Mouse (Mus musculus) monocyte, adult 2 months (primary cell): Measurements from ENCODE around the gene Chit1.

Source experiments
- DNase-seq, 2 experiments: peaks; one replicate each; pipeline ENCODE4 v3.0.0; 2022; ENCODE audit warnings: low spot score in 2 of 2, low read depth in 1 of 2

Chit1 gene

DNA sequence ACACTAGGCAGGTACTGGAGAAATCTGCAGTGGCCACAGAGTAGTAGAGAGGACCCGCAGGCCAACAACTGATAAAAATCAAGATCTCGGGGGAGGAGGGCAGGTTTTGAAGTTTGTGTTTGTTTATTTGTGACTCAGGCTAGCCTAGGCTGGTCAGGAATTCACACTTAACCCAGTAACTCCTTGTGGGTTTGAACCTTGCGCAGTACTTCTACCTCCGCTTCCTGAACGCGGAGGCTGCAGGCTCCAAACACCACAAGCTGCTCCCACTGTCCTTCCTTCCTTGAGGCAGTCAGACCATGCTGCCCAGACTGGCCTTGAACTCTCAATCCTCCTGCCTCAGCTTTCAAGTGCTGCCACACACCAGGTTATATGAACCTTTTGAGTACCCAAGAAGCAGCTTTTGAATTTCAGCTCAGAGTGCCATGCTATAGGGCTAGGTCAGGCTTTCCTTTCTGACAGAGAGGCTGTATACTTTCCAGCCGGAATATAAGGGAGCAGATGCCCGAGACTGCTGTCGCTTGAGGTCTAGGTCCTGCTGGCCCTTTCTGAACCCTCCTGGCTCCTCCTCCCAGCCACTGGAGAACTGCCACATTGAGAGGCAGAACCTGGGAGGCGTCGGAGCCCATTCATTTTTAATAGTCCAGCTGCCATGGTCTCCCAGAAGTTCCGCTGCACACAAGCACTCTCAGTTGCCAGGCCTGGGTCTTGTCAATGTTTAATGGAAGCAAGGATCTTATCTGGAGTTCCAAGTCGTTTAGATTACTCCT lies 12.9 kb upstream of the Chit1 start:
- no peak for DNase-seq

DNA sequence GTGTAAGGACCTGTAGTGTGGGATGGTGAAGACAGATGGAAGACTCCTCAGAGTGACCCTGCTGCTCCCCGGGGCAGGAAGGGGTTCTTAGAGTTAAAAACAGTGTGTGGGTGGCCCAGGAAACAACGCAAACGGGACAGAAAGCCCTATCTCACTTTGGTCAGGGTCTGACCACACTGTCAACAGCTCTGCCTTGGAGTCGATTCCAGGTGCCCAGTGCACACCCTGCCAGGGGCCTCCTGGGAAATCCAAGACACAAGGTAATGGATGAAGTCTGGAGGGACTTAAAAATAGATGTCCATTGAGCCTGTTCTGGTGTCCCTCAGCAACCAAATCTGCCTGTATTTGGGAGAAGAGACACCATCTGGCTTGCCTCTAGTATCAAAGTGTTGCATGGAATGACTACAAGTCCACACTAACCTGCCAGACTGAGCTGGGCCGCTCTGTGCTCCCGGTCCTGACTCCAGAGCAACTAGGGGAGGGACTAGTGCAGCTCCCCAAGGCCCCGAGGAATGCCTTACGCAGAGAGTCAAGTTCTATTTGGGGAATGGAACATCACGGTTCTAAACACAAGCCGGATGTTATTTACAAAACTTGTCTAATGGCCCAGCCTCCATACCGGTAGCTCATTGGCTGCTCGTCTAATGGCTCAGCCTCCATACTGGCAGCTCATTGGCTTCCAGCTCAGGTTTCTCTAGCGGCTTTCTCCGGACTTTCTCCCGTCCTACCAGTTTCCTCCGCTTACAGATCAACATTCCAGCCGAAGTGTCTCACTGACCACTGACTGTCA lies 12.1 kb upstream of the Chit1 start:
- no peak for DNase-seq

DNA sequence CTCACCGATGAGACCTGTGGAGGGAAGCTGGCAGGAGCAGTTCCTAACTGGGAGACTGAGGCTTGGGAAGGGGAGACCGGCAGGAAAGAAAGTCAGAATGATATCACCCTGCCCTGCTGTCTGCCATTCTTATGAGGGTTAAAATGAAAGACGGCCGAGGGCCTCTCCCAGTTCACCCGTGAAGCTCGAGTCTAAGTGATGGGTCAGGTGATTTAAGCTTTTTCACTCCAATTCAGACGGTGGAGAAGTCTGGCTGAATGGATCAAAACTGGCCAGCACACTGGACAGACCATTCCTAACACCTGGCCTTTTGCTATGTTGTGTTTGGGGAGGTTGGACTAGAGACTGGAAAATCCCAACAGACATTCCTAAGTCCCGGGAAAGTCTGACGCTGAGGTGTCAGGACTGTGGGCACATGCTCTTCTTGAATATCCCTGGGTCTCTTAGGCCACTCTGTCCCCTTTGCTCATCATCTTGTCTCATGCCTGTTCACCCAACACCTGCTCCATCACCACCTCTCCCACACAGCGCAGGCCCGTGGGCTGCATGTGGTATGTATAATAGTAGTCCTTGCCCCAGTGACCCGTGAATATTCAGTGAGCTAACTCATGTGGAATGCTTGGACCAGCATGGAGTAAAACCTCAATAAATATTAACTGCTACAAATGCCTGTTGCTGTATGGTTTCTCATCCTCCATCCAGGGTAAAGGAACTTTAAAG lies 11.4 kb upstream of the Chit1 start:
- DNase-seq: no peak

DNA sequence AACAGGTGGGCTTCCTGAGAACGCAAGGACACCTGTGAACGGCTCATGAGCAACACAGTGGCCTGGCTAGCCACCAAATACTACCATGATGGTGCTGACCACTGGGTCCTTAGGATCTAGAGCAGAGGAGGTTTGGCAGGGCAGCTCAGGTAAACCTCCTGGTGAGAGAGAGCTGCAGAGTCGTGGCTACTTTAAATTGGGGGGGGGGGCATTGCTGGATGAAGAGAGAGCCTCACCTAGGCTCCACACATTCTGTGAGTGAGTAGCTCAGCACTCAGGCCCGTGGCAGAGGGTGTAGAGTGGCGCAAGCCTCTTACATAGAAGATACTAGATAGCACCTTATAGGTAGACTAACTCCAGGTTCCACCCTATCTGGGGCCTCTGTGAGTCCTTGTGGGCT lies 10.6 kb upstream of the Chit1 start:
- DNase-seq: no peak

DNA sequence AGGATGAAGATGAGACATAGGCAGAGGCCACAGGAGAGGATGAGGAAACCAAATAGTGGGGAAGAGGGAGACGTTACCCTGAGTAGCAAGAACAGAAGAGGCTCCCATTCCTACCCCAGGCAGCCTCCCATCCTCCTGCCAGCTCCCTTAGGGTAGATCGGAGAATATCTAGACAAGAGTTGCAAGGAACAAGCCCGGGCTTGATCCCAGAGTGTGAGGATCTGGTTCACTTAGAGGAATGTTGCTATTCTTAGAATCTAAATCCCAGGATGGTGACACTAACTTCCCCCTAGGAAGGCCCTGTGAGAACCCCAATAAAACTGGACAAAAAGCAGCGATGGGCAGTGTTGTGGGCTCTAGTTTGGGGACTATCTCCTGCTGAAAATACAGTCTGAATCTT lies 10.1 kb upstream of the Chit1 start:
- no peak for DNase-seq

DNA sequence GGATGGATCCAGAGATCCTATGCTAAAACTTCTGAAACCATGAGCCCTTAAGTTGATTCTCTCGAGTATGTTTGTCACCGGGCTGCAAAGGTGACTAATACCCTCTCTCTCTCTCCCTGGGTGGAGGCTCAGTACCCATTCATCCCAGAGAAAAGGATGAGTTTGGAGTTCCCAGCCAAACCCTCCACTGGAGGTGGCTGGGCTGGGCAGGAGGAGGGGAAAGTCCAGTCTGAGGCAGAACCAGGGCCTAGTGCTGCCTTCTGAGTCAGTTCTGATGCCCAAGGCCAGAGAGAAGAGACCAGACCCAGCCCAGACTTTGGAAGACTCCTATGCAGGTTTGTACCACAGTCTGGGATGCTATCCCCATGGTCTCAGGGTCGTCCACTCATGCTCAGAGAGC lies 9.4 kb upstream of the Chit1 start:
- no peak for DNase-seq

DNA sequence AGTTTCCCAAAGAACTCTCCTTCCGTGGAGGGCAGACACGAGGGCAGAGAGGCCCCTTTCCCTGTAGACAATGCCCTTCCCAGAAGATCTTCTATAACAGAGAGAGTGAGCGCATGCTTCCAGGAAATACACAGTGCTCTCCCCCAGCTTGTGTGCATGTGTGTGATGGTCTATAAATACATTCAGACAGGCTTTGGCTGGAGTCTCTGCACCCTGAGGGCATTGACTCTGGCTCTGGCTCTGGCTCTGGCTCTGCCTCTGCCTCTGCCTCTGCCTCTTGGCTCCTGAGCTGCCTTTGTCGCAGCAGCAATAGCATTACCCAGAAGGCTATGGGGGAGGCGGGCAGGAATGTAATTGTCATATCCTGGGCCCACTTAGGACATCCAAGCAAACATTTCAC lies 7.2 kb upstream of the Chit1 start:
- no peak for DNase-seq

DNA sequence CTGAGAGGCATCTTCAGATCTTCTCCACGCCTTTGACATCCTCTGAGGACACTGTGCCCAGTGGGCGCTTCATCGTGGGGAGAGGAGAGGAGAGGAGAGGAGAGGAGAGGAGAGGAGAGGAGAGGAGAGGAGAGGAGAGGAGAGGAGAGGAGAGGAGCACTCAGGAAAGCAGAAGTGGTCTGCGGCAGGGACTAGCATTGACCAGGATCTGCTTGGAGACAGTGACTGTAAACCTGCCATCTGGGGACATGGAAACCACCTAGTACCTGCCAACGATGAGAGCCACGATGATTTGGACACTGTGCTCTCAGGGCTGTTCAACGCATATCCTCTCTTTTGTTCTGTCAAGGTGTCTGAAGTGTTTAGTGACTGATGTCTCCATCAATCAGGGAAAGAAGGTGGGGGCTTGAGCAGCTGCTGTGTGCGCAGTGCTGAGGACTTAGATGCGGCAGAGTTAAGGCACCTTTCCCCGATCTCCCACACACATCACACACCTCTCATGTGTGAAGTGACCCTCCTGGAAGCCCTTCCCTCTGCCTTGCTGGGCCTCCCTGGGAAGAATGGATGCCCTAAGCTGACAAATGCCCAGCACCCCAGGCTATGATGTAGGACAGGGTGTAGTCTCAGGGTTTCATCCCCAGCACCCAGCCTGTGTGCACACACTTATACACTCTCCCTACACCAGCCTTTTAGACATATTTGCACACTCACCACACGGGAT lies 5.8 kb upstream of the Chit1 start:
- no peak for DNase-seq

DNA sequence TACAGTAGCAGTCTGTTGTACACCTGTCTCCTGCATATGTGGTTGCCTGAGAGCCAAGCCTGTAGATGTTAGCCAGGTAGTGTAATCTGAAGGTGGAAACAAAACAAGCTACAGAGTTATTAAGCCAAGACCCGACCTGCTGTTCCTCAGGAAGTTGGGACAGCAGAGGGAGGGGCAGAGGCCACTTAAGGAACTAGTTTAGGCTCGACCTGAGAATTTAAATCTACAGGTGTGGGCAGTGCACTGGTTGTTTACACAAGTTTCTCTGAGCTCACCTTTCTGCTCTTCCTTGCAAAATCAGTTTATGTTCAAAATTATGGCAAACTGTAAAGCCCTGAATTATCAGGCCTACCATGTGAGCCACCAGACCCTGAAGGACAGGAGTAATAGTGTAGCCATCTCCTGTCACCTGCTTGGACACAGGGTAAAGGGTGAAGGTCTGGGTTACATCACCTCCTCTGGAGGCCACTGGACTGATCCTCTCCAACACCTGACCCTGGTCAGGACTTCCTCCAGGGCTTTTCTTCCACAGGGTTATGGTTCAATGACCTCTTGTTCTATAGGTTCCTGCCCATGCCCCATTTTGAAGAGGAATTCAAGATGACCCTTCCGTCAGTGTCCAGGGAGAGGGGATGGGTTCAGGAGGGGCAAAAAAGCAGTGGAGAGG lies 5.1 kb upstream of the Chit1 start:
- DNase-seq: no peak

DNA sequence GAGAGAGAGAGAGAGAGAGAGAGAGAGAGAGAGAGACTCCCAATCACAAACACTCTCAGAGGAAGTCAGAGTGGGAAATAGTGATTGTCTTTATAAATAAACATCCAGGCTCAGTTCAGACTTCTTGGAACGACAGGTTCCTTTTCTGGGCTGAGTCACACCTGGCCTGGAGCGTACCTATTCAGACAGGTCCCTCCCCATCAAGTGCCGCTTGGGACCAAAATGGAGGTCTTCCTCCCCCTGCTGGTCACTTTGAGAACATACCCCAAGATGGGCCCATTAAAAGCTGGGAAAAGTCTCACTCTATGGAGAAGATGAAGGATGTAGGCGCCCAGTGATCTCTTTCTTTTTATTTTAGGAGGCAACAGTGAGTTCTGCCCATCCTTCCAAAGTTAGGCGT lies 4.3 kb upstream of the Chit1 start:
- DNase-seq: no peak

DNA sequence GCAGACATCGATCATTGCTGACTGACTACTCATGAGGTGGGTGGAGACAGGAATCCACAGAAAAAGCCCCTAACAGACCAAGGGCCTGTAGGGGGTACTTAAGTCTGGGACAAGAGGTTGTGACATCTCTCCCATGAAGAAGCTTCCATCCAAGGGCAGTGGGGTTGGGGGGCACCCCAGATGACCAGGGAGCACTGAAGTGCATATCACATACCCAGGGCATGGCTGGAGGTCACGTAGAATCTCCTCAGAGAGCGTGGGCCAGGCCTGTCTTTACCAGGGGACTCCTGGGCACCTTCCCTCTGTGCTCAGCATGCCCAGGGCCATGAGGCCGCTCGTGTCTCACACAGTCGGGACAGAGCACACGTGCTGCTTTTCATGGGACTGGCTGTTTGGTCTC lies 3.3 kb upstream of the Chit1 start:
- DNase-seq: no peak

DNA sequence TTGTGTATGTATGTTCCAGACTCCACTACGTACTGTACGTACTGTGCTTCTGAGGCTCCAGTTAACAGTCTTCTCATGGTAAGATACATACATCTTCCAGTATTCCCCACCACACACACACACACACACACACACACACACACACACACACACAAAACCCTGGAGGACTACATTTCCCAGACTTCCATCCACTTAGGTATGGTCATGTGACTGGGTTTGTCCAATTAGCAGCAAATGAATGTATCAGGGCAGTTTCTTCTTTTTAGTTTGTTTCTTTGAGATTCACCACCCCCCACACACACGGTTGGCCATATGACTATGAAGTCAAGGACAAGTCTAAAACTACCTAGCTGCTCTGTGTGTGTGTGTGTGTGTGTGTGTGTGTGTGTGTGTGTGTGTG lies 1.0 kb upstream of the Chit1 start:
- no peak for DNase-seq

DNA sequence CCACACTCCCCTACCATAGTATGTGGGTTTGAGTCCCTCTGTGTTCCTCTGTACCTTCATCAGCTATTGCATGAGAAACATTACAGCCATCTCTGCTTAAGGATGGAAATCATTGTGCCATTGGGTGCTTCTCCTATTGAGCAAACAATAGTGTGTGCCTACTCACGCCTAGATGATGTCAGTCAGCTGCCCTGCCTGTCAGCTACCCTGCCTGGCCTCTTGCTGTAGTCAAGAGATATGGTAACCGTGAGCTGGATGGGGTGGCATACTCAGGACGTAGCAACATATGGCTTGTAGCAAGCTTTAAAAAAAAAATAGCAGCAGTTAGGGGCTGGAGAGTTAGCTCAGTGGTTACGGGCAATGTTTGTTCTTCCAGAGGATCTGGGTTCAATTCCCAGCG lies 593 bp upstream of the Chit1 start:
- no peak for DNase-seq

DNA sequence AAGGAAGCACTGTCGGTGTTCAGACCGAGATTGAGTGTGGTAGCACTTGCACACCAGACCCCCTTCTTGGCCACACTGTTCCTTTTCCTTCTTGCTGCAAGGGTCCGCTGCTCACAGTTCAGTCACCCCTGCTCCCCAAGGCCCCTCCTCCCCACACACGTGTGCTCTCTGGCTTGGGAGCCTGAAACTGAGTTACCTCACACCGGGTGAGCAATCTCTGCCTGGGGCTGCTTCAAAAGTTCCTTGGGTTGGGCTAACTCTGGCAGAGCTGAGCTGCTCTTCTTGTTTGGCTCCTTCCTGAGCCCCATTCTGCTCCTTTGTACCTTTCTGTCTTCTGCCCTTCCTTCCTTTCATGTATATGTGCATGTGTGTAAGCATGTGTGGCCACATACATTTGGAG lies 2.5 kb downstream of the Chit1 start:
- DNase-seq: no peak

DNA sequence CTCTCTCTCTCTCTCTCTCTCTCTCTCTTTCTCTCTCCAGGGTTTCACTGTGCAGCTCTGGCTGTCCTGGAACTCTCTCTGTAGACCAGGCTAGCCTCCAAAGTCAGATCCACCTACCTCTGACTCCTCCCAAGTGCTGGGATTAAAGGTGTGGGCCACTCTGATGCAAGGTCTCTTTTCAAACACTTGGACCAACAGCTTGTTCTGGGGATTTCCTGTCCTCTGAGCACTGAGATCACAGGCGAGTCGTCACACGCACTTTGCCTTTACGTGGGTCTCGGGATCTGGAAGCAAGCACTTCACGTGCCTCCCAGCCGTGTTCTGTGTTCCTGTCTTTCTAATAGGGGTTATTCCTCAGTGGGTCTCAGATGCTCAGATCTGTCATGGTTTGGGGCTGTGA lies 3.0 kb downstream of the Chit1 start:
- DNase-seq: no peak

DNA sequence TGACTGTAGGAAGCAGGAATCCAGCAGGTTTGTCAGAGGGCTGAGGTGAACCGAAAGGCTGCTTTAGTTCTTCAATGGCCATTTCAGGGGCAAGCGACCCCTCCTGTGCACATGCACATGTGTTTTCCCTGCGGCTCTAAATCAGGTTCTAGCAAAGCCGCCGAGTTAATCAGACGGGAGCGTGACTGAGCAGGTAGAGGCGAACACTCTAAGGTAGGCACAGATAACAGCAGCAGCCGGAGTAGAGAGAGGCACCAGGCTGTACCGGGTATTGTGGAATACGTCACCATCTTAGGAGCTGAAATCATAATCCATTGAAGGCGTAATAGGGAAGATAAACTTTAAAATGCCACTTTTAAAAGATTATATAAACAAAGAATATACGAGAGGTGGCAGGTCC lies 3.7 kb downstream of the Chit1 start:
- no peak for DNase-seq

DNA sequence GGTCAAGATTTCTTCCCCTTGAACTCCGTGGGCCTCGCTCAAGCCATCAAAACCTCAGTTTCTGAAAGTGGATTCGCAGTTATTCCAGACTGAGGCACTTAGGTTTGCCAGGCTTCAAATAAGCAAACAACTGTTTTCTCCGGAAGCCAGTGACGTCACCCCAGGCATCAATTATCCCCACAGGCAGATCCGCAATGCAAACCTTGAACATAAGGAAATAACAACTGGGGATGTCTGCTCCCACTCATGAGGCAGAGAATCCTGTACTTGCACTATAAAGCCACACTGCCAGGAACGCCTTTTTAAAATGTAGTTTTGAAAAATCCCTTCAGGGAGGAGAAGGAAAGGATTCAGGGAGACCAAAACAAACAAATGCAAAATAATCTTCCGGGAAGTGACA lies 4.4 kb downstream of the Chit1 start:
- no peak for DNase-seq

DNA sequence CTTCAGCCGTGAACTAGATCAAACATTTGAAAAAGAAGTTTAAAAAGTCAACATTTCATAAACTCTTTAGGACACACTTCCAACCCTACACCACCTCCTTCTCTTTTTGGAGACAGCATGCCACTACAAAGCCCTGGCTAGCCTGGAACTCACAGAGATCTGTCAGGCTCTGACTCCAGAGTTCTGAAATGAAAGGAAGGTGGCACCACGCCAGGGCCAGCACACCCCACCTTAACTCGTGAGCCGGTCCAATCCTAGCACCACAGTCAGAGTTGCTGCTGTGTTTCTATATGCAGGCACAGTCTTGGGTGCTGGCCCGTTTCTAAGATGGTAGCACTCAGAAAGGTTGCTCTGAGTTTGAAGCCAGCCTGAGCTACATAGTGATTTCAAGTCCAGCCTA lies 6.1 kb downstream of the Chit1 start:
- DNase-seq: no peak

DNA sequence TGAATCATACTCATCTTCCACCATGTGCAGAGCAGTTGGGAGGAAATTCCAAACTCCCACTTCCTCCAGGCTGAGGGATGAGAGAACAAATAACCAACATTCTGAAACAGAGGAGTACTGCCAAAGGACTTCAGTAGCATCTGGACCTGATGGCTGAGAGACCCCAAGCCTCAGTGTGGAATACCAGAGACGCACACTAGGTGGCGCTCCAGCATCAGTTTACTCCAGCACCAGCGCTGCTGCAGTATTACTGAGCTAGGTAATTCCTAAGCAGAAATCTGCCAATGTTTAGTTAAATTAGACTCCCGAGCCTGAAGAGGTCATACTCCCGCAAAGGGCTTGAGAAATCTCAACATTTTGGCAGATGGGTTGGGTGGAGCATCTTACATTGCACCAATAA lies 9.1 kb downstream of the Chit1 start:
- peak in 1 of 2 experiments; percentile 65 for DNase-seq

DNA sequence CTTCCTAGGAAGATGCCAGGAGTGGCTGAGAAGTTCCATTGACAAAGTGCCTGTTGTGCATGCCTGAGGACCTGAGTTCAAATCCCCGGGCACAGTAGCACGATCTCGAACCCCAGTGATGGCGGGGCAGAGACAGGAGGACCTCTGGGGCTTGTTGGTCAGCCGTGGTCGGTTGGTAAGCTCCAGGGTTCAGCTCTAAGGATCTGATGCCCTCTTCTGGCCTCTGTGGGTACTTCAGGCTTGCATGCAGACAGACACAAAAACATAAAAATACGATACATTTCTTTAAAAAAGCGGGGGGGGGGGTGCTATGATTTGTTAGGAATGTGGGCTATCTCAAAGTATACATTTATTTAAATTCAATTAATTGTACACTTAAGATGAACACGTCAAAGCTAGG lies 11.2 kb downstream of the Chit1 start:
- no peak for DNase-seq

DNA sequence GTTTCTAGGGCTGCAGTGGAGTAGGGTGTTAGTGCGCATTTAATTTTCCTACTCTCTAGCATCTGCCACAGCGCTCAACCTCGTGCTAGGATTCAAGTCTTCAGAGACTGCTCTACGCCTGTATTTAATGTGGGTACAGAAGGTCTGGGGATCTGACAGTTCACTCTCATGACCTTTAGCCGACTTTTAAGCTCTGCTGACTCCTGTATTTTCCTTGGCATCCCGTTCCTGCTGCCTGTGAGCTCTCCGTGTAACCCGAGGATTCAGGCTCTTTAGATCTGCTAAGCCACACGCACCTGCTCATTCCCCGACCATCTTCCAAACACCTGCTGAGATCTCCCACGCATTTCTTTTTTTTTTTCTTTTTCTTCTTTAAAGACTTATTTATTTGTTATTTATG lies 22.3 kb downstream of the Chit1 start:
- DNase-seq: no peak
